8 mouse cellular contexts compared by ENCODE assay signal in the genomic region with DNA sequence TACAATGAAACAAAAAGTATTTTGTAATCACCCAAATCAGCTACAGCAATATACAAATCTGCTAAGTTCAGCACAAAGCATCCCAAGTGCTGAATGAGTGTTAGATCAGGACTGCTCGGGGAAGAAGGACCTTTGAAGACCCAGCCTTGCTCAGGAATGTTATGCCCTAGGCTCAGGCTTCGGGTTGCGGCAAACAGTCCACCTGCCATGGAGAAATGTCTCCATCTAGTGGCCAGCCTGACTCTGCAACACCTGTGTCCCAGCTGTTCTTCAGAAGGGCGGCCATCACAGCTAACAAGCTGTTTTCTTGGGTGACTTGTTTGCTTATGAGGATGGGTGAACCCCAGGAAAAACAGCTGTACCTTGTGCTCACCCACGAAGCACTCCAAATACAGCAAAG.
DNase-seq lines count a peak whose midpoint lies in the region; ATAC-seq lines count a peak whose summit lies in the region.

No protein-coding gene starts in this region.

- no peaks in the 10 kb centered on the region for H3K36me3 ChIP-seq in intestine, embryonic 14.5 days (ENCODE audit: control insufficient read depth, insufficient read depth, low read length)
- no peaks in the 10 kb centered on the region for H3K36me3 ChIP-seq in midbrain, embryonic 10.5 days

- H3K27ac ChIP-seq in intestine, embryonic 14.5 days (ENCODE audit: low read depth) = no peak overlapping the region
- no peak overlapping the region for H3K27ac ChIP-seq in midbrain, embryonic 10.5 days (replicated peaks)

- H3K4me2 ChIP-seq in intestine, embryonic 14.5 days (ENCODE audit: low read length) = no peak overlapping the region

- no peak overlapping the region for H3K9ac ChIP-seq in intestine, embryonic 14.5 days (ENCODE audit: low read length)

- no peaks in the 10 kb centered on the region for H3K4me1 ChIP-seq in intestine, embryonic 14.5 days (replicated peaks; ENCODE audit: control insufficient read depth, insufficient read depth, low read length)
- peaks cover 17% of the 10 kb centered on the region for H3K4me1 ChIP-seq in midbrain, embryonic 10.5 days

- peak; percentile 93 for DNase-seq in ZHBTc4 (ENCODE audit: low read depth, low spot score)
- peak; percentile 80 for DNase-seq in gastrocnemius, postnatal 14 days
- peak; percentile 85 for DNase-seq in intestine, embryonic 14.5 days (ENCODE audit: low spot score)
- DNase-seq in left cerebral cortex, adult 9 months (ENCODE audit: low spot score in 2 of 2) = peak; percentile 22 to 80
- peak; percentile 79 for DNase-seq in midbrain, embryonic 10.5 days (ENCODE audit: low spot score)
- DNase-seq in right cerebral cortex, postnatal 36 days (ENCODE audit: low spot score in 2 of 2) = peak; percentile 48 to 55
- peak; percentile 68 to 79 for DNase-seq in urinary bladder, postnatal 36 days (ENCODE audit: low spot score in 2 of 2)

- WGBS in intestine, embryonic 14.5 days = 6% methylated on average over 5 of the region's 5 CpGs
- WGBS in midbrain, embryonic 10.5 days = 3% methylated on average over 5 of the region's 5 CpGs

- H3K4me3 ChIP-seq in intestine, embryonic 14.5 days (ENCODE audit: low read depth, low read length) = no peak overlapping the region
- H3K4me3 ChIP-seq in midbrain, embryonic 10.5 days = no peak overlapping the region

- intact Hi-C loops in gastrocnemius, postnatal 14 days (cut with DNase I; ENCODE audit: low total_unique reads) = loop anchor here (5.0 kb wide), 1 partner anchor 379 kb away; no protein-coding TSS in a partner anchor

- no peaks in the 10 kb centered on the region for H3K9me3 ChIP-seq in intestine, embryonic 14.5 days (ENCODE audit: control insufficient read depth, low read length)
- H3K9me3 ChIP-seq in midbrain, embryonic 10.5 days (replicated peaks) = no peaks in the 10 kb centered on the region

- peak; percentile 95 for ATAC-seq in common myeloid progenitor, adult 5-6 weeks (replicated peaks; ENCODE audit: low read depth, poor library complexity, severe bottlenecking)
- ATAC-seq in intestine, embryonic 14.5 days (replicated peaks; ENCODE audit: low FRiP score, low TSS enrichment, low read depth) = peak; percentile 86

- no peaks in the 10 kb centered on the region for H3K27me3 ChIP-seq in intestine, embryonic 14.5 days (replicated peaks; ENCODE audit: control insufficient read depth, insufficient read depth, low read length)
- 0 out of 2 replicates have a peak, but pooled peaks cover 12% of the 10 kb centered on the region for H3K27me3 ChIP-seq in midbrain, embryonic 10.5 days (ENCODE audit: low read depth, poor library complexity, severe bottlenecking)
